8 mouse cellular contexts compared by ENCODE assay signal in genomic region chr5:134539891-134540290, GRCm38 (mm10). TPM values are rescaled to one million over a fixed set of nuclear protein-coding genes. Genes with fewer than 3 reads are reported as not detected.
DNase-seq lines count a peak whose midpoint lies in the region; ATAC-seq lines count a peak whose summit lies in the region.

No protein-coding gene starts in this region.

- no peaks in the 10 kb centered on the region for H3K27me3 ChIP-seq in liver, embryonic 15.5 days
- no peaks in the 10 kb centered on the region for H3K27me3 ChIP-seq in neural tube, embryonic 14.5 days (ENCODE audit: control insufficient read depth, insufficient read depth, low read length)

- no peaks in the 10 kb centered on the region for H3K36me3 ChIP-seq in liver, embryonic 15.5 days (replicated peaks)
- peaks cover 11% of the 10 kb centered on the region for H3K36me3 ChIP-seq in neural tube, embryonic 14.5 days (ENCODE audit: control insufficient read depth, insufficient read depth, low read length)

- no peaks in the 10 kb centered on the region for H3K9me3 ChIP-seq in liver, embryonic 15.5 days (replicated peaks)
- H3K9me3 ChIP-seq in neural tube, embryonic 14.5 days (ENCODE audit: control insufficient read depth, low read length) = no peaks in the 10 kb centered on the region

- H3K4me1 ChIP-seq in liver, embryonic 15.5 days (replicated peaks) = peaks cover 24% of the 10 kb centered on the region
- peaks cover 18% of the 10 kb centered on the region for H3K4me1 ChIP-seq in neural tube, embryonic 14.5 days (ENCODE audit: control insufficient read depth, insufficient read depth, low read length)

- 3% methylated on average over 3 of the region's 3 CpGs for WGBS in liver, embryonic 15.5 days (ENCODE audit: insufficient replicate concordance)
- 11% methylated on average over 3 of the region's 3 CpGs for whole genome bisulfite sequencing in neural tube, embryonic 14.5 days

- H3K4me2 ChIP-seq in liver, embryonic 15.5 days = no peak overlapping the region
- H3K4me2 ChIP-seq in neural tube, embryonic 14.5 days (ENCODE audit: low read depth, low read length) = no peak overlapping the region

- ATAC-seq in common myeloid progenitor, adult 5-6 weeks (replicated peaks; ENCODE audit: low read depth, poor library complexity, severe bottlenecking) = peak; percentile 85
- peak; percentile 80 for ATAC-seq in granulocyte monocyte progenitor cell, adult 5-6 weeks (replicated peaks; ENCODE audit: poor library complexity, severe bottlenecking)
- ATAC-seq in inflammation-experienced regulatory T-cells, adult 6 months = peak; percentile 92
- peak; percentile 69 for ATAC-seq in liver, embryonic 15.5 days (ENCODE audit: insufficient read depth)
- peak; percentile 55; the same call in 1 of the 2 replicates for ATAC-seq in neural tube, embryonic 14.5 days (ENCODE audit: low read depth)

- DNase-seq in ovary, adult 18-20 months (ENCODE audit: low spot score) = peak; percentile 25
- no peak for DNase-seq in ovary, postnatal 10 days (ENCODE audit: low spot score)
- DNase-seq in spleen, postnatal 14 days (ENCODE audit: low spot score in 2 of 2) = no peak

- H3K9ac ChIP-seq in liver, embryonic 15.5 days = no peak overlapping the region
- no peak overlapping the region for H3K9ac ChIP-seq in neural tube, embryonic 14.5 days (replicated peaks; ENCODE audit: low read depth, low read length)

- no peak overlapping the region for H3K4me3 ChIP-seq in liver, embryonic 15.5 days (replicated peaks)
- no peak overlapping the region for H3K4me3 ChIP-seq in neural tube, embryonic 14.5 days (ENCODE audit: low read depth, low read length)

- H3K27ac ChIP-seq in liver, embryonic 15.5 days (replicated peaks) = 0 out of 2 replicates have a peak overlapping the region, but pooled peaks have one; percentile 8
- H3K27ac ChIP-seq in neural tube, embryonic 14.5 days (ENCODE audit: low read depth, low read length) = peak overlapping the region; percentile 55; the same call in 1 of the 2 replicates

RNA-seq across cellular contexts. Expression of gene Clip2, which starts 12.3 kb away (rescaled TPM):
- 6.2 and 13.3 TPM in 2 replicates for total RNA-seq in common myeloid progenitor, adult 5-6 weeks (2017)
- 4.5 and 5.1 TPM in 2 replicates for total RNA-seq in granulocyte monocyte progenitor cell, adult 5-6 weeks (2014; fragmentation: Nextera tagmentation)
- 2.5 and 7.9 TPM in 2 replicates for total RNA-seq in granulocyte monocyte progenitor cell, adult 5-6 weeks (2017)
- polyA plus RNA-seq in inflammation-experienced regulatory T-cells, adult 6 months (2017; shearing (Covaris generic)) = under 1 TPM; 0.55 to 0.88 (median 0.74) TPM
- polyA plus RNA-seq in liver, embryonic 15.5 days (2015; fragmentation: Nextera tagmentation; extraction: Ambion mirVana) = 0.46 and 0.50 TPM in 2 replicates
- polyA plus RNA-seq in neural tube, embryonic 14.5 days (2014; fragmentation: Nextera tagmentation; extraction: Ambion mirVana) = 15.4 and 17.1 TPM in 2 replicates

RNA-seq across cellular contexts. Expression of gene Syna, which starts 20.1 kb away (rescaled TPM):
- not detected in 2 replicates for total RNA-seq in common myeloid progenitor, adult 5-6 weeks (2017)
- not detected in 2 replicates for total RNA-seq in granulocyte monocyte progenitor cell, adult 5-6 weeks (2014; fragmentation: Nextera tagmentation)
- not detected in 2 replicates for total RNA-seq in granulocyte monocyte progenitor cell, adult 5-6 weeks (2017)
- polyA plus RNA-seq in inflammation-experienced regulatory T-cells, adult 6 months (2017; shearing (Covaris generic)) = 1 to 10 TPM in 1 of 3 experiments, under 1 TPM in 1, not detected in 1; 0.28 to 1.1 TPM
- polyA plus RNA-seq in liver, embryonic 15.5 days (2015; fragmentation: Nextera tagmentation; extraction: Ambion mirVana) = not detected in 2 replicates
- 0.26 TPM in 1 of 2 replicates, not detected in the other for polyA plus RNA-seq in neural tube, embryonic 14.5 days (2014; fragmentation: Nextera tagmentation; extraction: Ambion mirVana)

RNA-seq across cellular contexts. Expression of gene Rfc2, which starts 41.3 kb away (rescaled TPM):
- total RNA-seq in common myeloid progenitor, adult 5-6 weeks (2017) = 159 and 183 TPM in 2 replicates
- total RNA-seq in granulocyte monocyte progenitor cell, adult 5-6 weeks (2014; fragmentation: Nextera tagmentation) = 284 and 297 TPM in 2 replicates
- 146 and 201 TPM in 2 replicates for total RNA-seq in granulocyte monocyte progenitor cell, adult 5-6 weeks (2017)
- 100 to 1,000 TPM; 140 to 223 (median 144) TPM for polyA plus RNA-seq in inflammation-experienced regulatory T-cells, adult 6 months (2017; shearing (Covaris generic))
- 157 and 158 TPM in 2 replicates for polyA plus RNA-seq in liver, embryonic 15.5 days (2015; fragmentation: Nextera tagmentation; extraction: Ambion mirVana)
- 163 and 180 TPM in 2 replicates for polyA plus RNA-seq in neural tube, embryonic 14.5 days (2014; fragmentation: Nextera tagmentation; extraction: Ambion mirVana)
